Mouse (Mus musculus) frontal cortex, adult (tissue): ENCODE results near the gene Gm47995.
"Not testable (repeated sequence)": the region's sequence is repeated elsewhere in the genome, so short reads cannot be mapped to it uniquely, and the experiment has no call there.

Experiments
- ATAC-seq: cut with Nextera tagmentation; 2 replicates; pipeline ENCODE4 v1.9.2; 2017; ENCODE audit warnings: mild to moderate bottlenecking, moderate library complexity, mixed read lengths; ENCODE audit not compliant: low TSS enrichment

Gm47995 gene

DNA sequence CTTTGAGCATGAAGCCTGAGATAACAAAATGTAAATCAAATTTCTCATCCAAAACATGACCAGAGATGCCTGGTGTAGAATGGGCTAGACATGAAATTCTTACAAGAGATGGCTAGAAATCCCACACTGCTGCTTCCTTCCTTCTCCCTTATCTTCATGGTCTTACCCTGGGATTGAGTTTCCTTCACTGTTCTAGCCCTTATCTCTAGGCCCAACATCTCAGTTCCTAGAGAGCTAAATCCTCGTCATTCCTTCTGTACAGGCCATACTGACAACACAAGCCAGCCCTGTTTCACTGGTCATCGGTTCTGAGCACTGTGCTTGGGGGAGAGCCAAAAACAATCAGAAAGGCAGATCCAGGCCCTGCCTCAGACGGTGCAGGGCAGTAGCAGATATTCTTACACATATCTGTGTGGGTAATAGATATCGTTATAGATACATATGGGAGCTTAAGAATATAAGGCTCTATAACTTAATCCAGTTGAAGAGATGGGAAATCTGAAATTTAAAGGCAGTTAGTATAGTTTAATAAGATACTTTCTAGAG is 11.3 kb upstream of the Gm47995 start:
- ATAC-seq, result not testable (repeated sequence)

DNA sequence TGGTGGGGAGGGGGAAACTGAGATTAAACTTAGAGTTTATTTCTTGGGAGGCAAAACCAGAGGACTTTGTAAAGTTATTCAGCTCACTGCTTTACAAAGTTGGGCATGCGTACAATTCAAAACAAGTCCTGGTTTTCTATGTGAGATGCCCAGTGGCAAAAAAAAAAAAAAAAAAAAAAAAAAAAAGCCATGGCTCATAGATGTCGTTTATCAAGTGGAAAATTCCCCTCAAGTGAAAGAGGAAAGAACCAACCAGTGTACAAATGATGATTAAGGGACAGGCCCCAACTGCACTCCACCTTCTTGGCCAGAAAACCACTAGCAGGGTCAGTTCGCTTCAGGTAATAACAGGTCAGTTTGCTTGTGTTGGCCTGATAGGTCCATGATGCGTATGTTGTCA is 9.8 kb upstream of the Gm47995 start:
- no peak for ATAC-seq

DNA sequence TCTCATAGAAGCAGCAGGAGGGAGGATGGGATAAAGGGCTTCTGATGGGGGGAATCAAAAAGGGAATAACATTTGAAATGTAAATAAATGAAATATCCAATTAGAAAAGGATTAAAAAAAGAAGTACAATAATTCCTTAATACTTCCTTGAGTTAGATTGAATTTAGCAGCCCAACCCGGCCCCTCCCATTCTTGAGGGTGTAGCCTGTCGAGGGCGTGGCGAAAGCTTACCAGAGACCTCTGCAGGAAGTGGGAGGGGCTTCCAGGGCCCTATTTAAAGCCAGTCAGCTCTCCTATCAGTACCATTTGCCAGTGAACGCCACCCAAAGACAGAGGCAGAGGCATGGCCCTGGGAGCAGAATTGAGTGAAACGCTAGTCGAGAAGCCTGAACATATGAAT is 6.2 kb upstream of the Gm47995 start, which contains the start of gene Gm8947:
Gene Gm8947 (plus strand): TSS at position 302 of the 400 bp plus-strand sequence.
- not testable (repeated sequence) for ATAC-seq

DNA sequence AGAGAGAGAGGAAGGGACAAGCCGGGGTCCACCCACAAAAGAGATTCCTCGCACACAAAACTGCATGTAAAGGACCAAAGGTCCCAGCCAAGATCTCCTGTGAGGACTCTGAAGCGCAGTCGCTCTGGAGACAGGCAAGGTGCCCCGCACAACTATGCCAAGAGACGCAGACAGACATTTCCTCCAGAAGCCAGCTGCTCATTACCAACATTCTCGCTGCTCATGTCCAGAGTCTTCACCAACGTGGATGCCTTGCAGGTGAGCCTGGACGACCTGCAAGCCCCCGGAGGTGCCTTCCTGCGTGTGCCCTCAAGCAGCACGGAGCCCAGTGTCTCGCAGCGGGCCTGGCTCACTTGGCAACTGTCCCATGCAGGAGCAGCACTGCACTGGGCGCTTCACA is 5.5 kb upstream of the Gm47995 start:
- ATAC-seq, result not testable (repeated sequence)

DNA sequence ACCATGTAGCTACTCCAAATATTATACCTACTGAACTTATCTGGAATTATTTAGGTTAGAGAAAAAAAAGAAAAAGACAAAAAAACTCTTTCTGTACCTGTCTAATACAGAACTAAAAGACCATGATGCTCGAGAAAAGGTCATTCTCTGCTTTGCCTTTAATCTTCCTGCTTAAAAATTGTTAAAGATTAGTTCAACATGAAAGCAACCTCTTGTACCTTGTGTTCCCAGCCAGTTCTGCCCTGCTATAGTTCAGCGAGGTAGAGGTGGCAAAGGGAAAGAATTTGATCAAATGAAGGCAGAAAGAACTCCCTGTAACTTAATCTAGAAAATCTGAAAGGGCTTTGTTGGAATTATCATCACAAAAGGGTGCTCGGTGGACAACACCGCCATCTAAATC is 2.3 kb upstream of the Gm47995 start:
- not testable (repeated sequence) for ATAC-seq

DNA sequence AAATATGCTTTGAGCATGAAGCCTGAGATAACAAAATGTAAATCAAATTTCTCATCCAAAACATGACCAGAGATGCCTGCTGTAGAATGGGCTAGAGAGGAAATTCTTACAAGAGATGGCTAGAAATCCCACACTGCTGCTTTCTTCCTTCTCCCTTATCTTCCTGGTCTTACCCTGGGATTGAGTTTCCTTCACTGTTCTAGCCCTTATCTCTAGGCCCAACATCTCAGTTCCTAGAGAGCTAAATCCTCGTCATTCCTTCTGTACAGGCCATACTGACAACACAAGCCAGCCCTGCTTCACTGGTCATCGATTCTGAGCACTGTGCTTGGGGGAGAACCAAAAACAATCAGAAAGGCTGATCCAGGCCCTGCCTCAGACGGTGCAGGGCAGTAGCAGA is 1.6 kb upstream of the Gm47995 start:
- ATAC-seq, result not testable (repeated sequence)

DNA sequence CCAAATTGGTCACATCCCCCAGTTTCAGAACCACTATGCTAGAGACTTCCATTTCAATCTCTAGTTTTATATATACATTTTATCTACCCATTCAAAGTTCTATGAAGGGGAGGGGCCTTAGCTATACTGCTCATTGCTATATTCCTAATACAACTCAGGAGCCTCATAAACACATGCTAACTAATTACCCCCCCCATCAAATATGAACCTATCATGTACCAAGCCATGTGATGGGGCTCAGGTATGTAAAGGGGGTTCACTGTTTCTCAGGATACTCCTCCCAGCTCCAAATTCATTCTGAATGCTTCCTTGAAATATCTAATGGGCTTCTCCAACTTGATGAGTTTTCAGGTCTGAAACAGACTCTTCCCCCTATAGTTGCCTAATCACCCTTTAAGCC is 2.4 kb downstream of the Gm47995 start:
- ATAC-seq, result not testable (repeated sequence)

DNA sequence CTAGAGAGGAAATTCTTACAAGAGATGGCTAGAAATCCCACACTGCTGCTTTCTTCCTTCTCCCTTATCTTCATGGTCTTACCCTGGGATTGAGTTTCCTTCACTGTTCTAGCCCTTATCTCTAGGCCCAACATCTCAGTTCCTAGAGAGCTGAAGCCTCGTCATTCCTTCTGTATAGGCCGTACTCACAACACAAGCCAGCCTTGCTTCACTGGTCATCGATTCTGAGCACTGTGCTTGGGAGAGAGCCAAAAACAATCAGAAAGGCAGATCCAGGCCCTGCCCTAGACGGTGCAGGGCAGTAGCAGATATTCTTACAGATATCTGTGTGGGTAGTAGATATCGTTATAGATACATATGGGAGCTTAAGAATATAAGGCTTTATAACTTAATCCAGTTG is 4.5 kb downstream of the Gm47995 start:
- not testable (repeated sequence) for ATAC-seq

DNA sequence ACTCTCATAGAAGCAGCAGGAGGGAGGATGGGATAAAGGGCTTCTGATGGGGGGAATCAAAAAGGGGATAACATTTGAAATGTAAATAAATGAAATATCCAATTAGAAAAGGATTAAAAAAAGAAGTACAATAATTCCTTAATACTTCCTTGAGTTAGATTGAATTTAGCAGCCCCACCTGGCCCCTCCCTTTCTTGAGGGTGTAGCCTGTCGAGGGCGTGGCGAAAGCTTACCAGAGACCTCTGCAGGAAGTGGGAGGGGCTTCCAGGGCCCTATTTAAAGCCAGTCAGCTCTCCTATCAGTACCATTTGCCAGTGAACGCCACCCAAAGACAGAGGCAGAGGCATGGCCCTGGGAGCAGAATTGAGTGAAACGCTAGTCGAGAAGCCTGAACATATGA is 5.6 kb downstream of the Gm47995 start, which contains the start of gene 3110040M04Rik:
Gene 3110040M04Rik (plus strand): TSS at position 304 of the 400 bp plus-strand sequence.
- not testable (repeated sequence) for ATAC-seq

DNA sequence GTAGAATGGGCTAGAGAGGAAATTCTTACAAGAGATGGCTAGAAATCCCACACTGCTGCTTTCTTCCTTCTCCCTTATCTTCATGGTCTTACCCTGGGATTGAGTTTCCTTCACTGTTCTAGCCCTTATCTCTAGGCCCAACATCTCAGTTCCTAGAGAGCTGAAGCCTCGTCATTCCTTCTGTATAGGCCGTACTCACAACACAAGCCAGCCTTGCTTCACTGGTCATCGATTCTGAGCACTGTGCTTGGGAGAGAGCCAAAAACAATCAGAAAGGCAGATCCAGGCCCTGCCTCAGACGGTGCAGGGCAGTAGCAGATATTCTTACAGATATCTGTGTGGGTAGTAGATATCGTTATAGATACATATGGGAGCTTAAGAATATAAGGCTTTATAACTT is 10.2 kb downstream of the Gm47995 start:
- ATAC-seq, result not testable (repeated sequence)

DNA sequence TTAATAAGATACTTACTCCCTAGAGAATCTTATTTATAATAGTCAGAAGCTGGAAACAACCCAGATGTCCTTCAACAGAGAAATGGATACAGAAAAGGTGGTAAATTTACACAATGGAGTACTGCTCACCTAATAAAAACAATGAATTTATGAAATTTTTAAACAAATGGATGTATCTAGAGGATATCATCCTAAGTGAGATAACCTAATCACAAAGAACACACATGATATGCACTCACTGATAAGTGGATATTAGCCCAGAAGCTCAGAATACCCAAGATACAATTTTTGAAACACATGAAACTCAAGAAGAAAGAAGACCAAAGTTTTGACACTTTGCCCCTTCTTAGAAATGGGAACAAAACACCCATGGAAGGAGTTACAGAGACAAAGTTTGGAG is 10.7 kb downstream of the Gm47995 start:
- not testable (repeated sequence) for ATAC-seq

DNA sequence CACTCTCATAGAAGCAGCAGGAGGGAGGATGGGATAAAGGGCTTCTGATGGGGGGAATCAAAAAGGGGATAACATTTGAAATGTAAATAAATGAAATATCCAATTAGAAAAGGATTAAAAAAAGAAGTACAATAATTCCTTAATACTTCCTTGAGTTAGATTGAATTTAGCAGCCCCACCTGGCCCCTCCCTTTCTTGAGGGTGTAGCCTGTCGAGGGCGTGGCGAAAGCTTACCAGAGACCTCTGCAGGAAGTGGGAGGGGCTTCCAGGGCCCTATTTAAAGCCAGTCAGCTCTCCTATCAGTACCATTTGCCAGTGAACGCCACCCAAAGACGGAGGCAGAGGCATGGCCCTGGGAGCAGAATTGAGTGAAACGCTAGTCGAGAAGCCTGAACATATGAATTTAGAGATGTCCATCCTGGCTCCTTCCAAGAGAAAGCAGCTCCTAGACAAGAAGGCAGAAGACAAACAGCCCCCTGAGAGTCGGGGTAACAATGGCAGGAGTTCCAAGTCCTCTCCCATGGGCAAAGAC is 11.6 kb downstream of the Gm47995 start, which contains the start of gene Gm47996:
Gene Gm47996 (plus strand): TSS at position 308 of the 532 bp plus-strand sequence.
- not testable (repeated sequence) for ATAC-seq

DNA sequence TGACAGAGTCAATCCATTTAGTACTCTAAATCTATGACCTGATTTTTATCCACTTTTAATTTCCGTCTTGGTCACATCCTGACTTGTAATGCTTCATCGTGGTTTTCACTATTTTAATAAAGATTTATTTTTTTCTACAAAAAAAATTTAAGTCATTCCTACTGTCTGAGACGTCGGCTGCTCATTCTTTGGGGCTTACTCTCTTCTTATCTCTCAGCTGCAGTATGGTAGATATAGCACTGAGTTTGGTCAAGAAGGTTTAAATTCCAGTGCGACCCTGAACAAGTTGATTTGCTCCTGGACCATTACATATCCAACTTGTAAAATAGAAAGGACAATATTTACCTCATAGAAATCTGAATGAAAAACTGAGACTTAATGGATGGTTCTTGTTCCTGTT is 13.4 kb downstream of the Gm47995 start:
- not testable (repeated sequence) for ATAC-seq

DNA sequence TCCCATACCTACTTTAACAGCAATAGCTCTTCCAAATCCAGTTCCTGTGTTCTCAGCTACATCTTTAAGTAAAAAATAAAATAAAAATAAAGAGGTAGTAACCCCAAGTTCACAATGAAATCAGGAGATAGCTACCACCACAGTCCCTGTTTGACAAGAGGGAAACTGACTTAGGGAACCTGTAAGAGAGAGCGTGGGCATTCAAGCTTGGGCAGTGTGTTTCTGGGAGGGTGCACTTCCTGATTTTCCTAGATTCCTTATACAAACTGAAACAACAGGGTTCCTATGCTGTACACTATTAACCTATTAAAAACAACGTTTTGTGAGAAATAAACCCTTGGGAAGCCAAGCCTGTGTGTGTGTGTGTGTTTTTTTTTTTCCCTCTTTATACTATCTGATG is 16.6 kb downstream of the Gm47995 start:
- no peak for ATAC-seq

DNA sequence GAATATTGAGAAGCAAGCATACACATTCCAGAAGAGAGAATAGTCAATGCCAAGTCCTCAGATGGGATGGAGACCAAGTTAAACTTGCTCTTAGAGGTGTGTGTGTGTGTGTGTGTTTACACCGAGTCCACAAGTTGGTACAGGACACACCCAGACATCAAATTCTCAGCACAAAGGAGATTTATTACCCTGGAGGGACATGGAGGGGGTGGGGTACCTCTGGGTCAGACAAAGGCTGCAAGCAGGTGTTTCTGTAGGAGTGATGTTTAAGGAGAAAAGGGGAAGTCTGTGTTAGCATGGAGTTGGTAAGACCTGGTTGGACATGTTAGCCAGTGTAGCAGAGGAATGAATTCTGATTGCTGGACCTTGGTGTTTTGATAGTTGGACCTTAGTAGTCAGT is 17.7 kb downstream of the Gm47995 start:
- no peak for ATAC-seq

DNA sequence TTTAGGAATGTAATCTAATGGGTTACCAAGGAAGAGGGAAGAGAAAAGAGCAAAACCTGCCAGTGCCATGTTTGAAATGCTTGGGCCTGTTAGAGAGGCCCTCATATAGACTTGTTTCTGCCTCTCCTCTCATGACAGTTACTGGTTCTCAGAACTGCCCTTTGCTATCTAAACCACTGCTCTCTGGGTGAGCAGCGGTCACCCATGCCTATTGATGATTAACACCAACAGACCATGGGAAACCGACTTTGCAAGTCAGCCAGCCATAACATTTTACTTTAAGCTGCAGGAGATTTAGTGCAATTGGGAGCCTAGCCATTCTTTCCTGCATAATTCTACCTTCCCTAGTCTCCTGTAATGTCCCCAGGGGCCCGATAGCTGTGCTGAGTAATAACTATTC is 18.2 kb downstream of the Gm47995 start:
- no peak for ATAC-seq

DNA sequence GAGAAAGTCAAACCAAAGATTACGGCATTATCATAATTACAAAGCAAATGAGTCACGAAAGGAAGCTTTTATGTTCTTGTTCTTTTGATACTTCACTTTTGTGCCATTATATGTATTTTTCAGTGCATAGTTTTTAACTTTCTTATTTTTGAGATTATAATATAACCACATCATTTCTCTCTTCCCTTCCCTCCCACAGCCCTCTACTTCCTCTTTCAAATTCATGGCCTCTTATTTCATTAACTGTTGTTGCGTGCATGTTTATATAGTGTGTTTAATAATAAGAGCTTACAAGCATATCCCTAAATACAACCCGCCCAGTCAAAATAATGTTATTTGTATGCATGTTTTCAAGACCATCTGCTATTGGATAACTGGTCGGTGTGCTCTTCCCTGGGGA is 20.8 kb downstream of the Gm47995 start:
- no peak for ATAC-seq

DNA sequence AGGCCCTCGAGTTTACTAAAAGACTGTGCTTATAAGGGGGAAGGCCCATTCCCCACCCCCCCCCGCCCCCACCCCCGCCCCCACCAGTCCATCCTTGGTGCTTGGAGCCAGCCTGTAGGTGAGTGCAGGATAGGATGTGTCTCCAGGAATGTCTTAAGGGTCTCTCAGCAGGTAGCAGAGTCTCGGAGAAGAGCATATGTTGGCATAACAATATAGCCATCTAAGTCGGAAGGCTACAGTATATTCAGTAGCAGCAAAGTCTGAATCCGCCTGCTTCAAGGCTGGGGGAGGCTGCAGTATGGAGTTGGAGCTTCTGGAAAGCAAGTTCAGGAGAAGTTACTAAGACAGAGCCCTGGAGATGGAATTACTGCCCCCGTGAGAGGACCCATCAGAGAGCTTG is 21.9 kb downstream of the Gm47995 start:
- no peak for ATAC-seq

DNA sequence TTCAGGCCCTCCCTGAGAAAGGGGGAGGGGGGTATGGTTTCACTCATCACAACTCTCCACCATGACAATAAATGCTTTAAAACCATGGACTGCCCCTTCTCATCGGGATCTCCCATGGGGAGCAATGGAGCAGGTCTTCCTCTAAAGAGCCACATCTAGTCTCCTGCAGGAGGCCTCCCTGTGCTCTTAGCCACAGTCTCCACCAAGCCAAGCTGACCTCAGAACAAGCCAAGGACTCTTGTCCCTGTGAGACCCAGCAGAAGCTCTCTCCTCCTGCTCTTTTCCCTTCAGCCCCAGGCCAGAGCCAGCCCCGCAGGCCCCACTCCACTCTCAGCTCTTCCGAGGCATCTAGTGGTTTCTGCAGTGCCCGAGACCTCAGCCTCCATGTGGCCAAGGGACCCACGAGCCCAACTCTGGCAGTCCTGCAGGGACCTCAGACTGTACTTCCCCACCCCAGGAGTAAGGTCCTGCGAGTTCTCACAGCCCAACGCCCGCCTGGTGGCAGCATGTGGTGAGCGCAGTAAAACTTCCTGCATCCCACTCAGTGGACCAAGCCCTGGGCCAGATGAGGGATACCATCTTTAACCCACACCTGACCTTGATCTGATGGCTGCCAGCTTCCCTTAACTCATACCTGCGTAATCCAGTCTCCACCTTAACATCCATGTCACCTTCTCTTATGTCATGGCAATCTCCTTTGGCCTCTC is 24.5 kb downstream of the Gm47995 start:
- no peak for ATAC-seq

DNA sequence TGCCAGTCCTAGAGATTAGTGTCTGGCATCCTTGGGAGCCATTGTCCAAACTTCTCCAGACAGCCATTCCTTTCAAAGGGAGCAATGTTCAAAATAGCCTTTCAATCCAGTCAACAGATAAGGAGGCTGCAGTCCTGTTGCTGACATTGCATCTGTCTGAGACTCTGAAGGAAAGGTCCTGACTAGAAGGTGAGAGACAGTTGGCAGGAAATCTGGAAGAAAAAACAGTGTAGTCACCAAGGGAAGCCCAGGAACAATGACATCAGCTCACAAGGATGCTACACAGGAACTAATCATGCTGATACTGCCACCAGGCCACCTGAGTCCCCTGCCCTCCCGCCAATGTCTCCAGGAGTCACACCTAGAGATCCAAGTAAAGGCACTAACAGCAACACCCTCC is 25.1 kb downstream of the Gm47995 start:
- no peak for ATAC-seq

DNA sequence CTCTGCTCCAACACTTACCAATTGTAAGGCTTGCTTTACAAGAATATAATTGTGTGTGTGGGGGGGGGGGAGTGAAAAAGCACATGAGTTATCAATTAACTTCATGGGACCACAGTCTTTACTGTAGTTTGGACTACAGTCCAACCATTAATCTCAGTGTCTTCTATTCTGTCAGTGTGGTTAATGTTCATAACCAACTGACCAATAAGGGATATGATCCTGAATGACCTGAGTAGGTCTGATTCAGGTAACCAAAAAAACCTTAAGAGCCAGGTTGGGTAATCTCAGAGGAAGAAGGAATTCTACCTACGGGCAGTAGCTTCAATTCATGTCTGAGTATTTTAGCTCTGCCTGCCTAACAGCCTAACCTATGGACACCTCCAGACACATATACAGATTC is 26.3 kb downstream of the Gm47995 start:
- ATAC-seq, result no peak

DNA sequence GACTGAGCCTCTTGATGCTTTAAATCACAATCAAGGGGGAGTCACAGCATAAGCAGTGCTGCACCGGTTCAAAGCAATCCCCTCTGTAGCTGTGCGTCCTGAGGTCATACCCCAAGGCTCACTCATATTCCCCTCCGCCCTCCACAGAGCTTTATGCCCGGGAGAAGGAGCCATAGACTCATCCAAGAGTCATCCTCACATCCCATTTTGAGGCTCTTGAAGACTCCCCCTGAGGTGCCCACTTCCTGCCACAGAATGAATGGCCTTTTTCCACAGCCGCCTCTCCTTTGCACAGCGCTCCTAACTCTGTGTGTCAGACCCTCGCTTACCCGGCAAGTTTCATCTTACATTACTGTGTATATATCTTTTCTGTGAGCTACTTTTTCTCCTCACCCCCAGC is 29.3 kb downstream of the Gm47995 start:
- no peak for ATAC-seq

DNA sequence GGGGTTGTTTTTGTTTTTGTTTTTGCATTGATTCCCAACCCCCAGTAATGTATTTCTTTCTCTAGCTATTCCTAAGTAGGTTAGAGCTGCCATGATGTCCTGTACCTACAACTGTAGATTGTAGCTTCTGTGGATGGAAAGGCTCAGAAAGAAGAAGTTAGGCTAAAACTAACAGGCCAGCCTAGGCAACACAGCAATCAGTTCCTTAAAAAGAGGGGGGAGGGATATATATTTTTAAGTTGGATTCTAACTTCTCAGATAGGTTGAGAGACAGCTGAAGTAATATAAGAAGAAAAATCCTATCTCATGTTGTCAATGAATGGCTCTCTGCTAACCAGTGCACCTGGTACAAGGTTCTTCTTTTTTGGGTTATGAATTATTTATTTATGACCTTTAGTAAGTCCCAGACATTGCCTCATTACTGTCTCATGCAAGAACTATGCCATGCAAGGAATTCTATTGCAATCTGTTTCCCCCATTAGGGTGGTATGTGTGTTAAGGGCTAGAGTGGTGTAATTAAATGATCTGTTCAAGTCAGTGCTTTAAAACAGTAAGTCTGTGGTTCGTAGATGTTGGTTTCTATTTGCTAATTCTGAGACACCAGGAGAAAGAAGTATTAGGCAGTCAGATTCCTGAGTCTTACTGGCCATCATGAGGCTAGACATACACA is 30.2 kb downstream of the Gm47995 start:
- no peak for ATAC-seq
